Mouse (Mus musculus) adrenal gland (tissue): Measurements from ENCODE around the gene Gfpt2.
"Not testable (repeated sequence)": the region's sequence is repeated elsewhere in the genome, so short reads cannot be mapped to it uniquely, and the experiment has no call there.

Source experiments
- intact Hi-C: fragments of 180-260 bp; cut with DNase I; formaldehyde crosslinking; loops from one replicate; pipeline ENCODE4 v1.15.1; 2025

Gfpt2 gene

GRCm38 (mm10) chr11:49793131-49793530, 847 bp upstream of the Gfpt2 start:
- intact Hi-C loops = no loop called here

- intact Hi-C loops = no loop called here
These were observed 565 bp downstream of the Gfpt2 start for GRCm38 (mm10) chr11:49794342-49795144.

GRCm38 (mm10) chr11:49798931-49799330, 5.0 kb downstream of the Gfpt2 start:
- intact Hi-C loops = no loop called here

- intact Hi-C loops = no loop called here
These were observed 7.5 kb downstream of the Gfpt2 start for GRCm38 (mm10) chr11:49801516-49801915.

GRCm38 (mm10) chr11:49803801-49804200, 9.8 kb downstream of the Gfpt2 start:
- intact Hi-C loops = no loop called here

- intact Hi-C loops = no loop called here
These were observed 12.2 kb downstream of the Gfpt2 start for GRCm38 (mm10) chr11:49806218-49806617.

GRCm38 (mm10) chr11:49808946-49809345, 15.0 kb downstream of the Gfpt2 start:
- intact Hi-C loops = no loop called here

- intact Hi-C loops = not testable (repeated sequence)
These were observed 16.7 kb downstream of the Gfpt2 start for GRCm38 (mm10) chr11:49810696-49811095.

- intact Hi-C loops = no loop called here
These were observed 17.1 kb downstream of the Gfpt2 start for GRCm38 (mm10) chr11:49811099-49811541.

GRCm38 (mm10) chr11:49811879-49812278, 17.9 kb downstream of the Gfpt2 start:
- intact Hi-C loops = no loop called here

- intact Hi-C loops = no loop called here
These were observed 25.0 kb downstream of the Gfpt2 start for GRCm38 (mm10) chr11:49818869-49819566.

- intact Hi-C loops = no loop called here
These were observed 25.7 kb downstream of the Gfpt2 start for GRCm38 (mm10) chr11:49819676-49820075.

- intact Hi-C loops = no loop called here
These were observed 26.9 kb downstream of the Gfpt2 start for GRCm38 (mm10) chr11:49820928-49821327.

- intact Hi-C loops = no loop called here
These were observed 27.6 kb downstream of the Gfpt2 start for GRCm38 (mm10) chr11:49821546-49821945.

GRCm38 (mm10) chr11:49822337-49822736, 28.4 kb downstream of the Gfpt2 start:
- intact Hi-C loops = no loop called here

- intact Hi-C loops = loop anchor here (5.0 kb wide), 1 partner anchor 98 kb away; no protein-coding TSS in a partner anchor
These were observed 30.9 kb downstream of the Gfpt2 start for GRCm38 (mm10) chr11:49824896-49825295.

GRCm38 (mm10) chr11:49827243-49827642, 33.3 kb downstream of the Gfpt2 start:
- intact Hi-C loops = loop anchor here (5.0 kb wide), 1 partner anchor 100 kb away; no protein-coding TSS in a partner anchor

- intact Hi-C loops = loop anchor here (5.0 kb wide), 1 partner anchor 102 kb away; no protein-coding TSS in a partner anchor
These were observed 35.3 kb downstream of the Gfpt2 start for GRCm38 (mm10) chr11:49829176-49829745.

GRCm38 (mm10) chr11:49831980-49832379, 38.0 kb downstream of the Gfpt2 start:
- intact Hi-C loops = no loop called here

GRCm38 (mm10) chr11:49832962-49833361, 39.0 kb downstream of the Gfpt2 start:
- intact Hi-C loops = no loop called here

- intact Hi-C loops = no loop called here
These were observed 40.3 kb downstream of the Gfpt2 start for GRCm38 (mm10) chr11:49834248-49834647.
